Mouse (Mus musculus) intestine, postnatal 0 days (tissue): Measurements from ENCODE around the gene Magi2. TPM values are rescaled to one million over a fixed set of nuclear protein-coding genes. Genes with fewer than 3 reads are reported as not detected.

Experiments used
- ATAC-seq: fragments of 200-750 bp; cut with Nextera tagmentation; 2 replicates; pipeline ENCODE4 v1.8.0; 2017; ENCODE audit warnings: mild to moderate bottlenecking, moderate TSS enrichment, moderate library complexity
- H3K27ac ChIP-seq: fragments of 300-500 bp; sonication (generic); 2 replicates; pipeline ENCODE4 v1.5.1; 2014; ENCODE audit warnings: mild to moderate bottlenecking, low read depth, low read length, moderate library complexity
- H3K27me3 ChIP-seq: fragments of 300-500 bp; sonication (generic); replicated peaks from 2 replicates; pipeline ENCODE4 v1.6.1; 2014; ENCODE audit warnings: low read length, mixed read lengths; ENCODE audit not compliant: control insufficient read depth, insufficient read depth
- H3K36me3 ChIP-seq: fragments of 300-500 bp; sonication (generic); 2 replicates; pipeline ENCODE4 v1.6.1; 2014; ENCODE audit warnings: mild to moderate bottlenecking, moderate library complexity; ENCODE audit not compliant: control insufficient read depth, insufficient read depth
- H3K4me1 ChIP-seq: fragments of 300-500 bp; sonication (generic); replicated peaks from 2 replicates; pipeline ENCODE4 v1.6.1; 2014; ENCODE audit warnings: antibody characterized with exemption, low read length, mixed read lengths; ENCODE audit not compliant: control insufficient read depth, insufficient read depth
- H3K4me2 ChIP-seq: fragments of 300-500 bp; sonication (generic); replicated peaks from 2 replicates; pipeline ENCODE4 v1.6.1; 2014; ENCODE audit warnings: low read depth, mild to moderate bottlenecking, moderate library complexity
- H3K4me3 ChIP-seq: fragments of 300-500 bp; sonication (generic); 2 replicates; pipeline ENCODE4 v1.5.1; 2014; ENCODE audit warnings: low read depth, low read length
- H3K9ac ChIP-seq: fragments of 300-500 bp; sonication (generic); 2 replicates; pipeline ENCODE4 v1.6.1; 2014; ENCODE audit warnings: mild to moderate bottlenecking, low read depth, low read length
- H3K9me3 ChIP-seq: fragments of 300-500 bp; sonication (generic); 2 replicates; pipeline ENCODE4 v1.6.1; 2016; ENCODE audit warnings: mixed run types; ENCODE audit not compliant: control insufficient read depth
- CTCF ChIP-seq: sonication (generic); IDR thresholded peaks from 2 replicates; pipeline ENCODE4 v1.5.1; 2016; ENCODE audit warnings: low read depth, mild to moderate bottlenecking, control low read depth, antibody characterized with exemption, moderate library complexity
- WGBS: fragments of 180-500 bp; shearing (Covaris S2); extraction: QIAGEN DNeasy Blood & Tissue Kit; methylation state at CpG from one replicate; pipeline ENCODE4 v1.1.7; 2014; 5-methylcytosine and 5-hydroxymethylcytosine counted together
- polyA plus RNA-seq: library from polyadenylated mRNA; unstranded; fragments of >200 nt; fragmentation: Nextera tagmentation; extraction: Ambion mirVana; gene quantifications from 2 replicates; pipeline ENCODE4 v1.2.1, GENCODE M21; 2015

Magi2 gene
- polyA plus RNA-seq, 1 experiment from 2014 or later: 1.0 TPM

- H3K9me3 ChIP-seq: no peaks in the 10 kb centered on the region
- no peak for TF ChIP-seq CTCF
- no peak for ATAC-seq
- H3K27ac ChIP-seq: no peak overlapping the region
- WGBS: 62% methylated on average over 8 of the region's 8 CpGs
- H3K27me3 ChIP-seq: no peaks in the 10 kb centered on the region
- no peaks in the 10 kb centered on the region for H3K36me3 ChIP-seq
- no peaks in the 10 kb centered on the region for H3K4me1 ChIP-seq
- no peak overlapping the region for H3K4me3 ChIP-seq
- no peak overlapping the region for H3K4me2 ChIP-seq
- no peak overlapping the region for H3K9ac ChIP-seq
Observed at GRCm38 (mm10) chr5:20007246-20007645, 780.4 kb downstream of the Magi2 start.

- WGBS: 81% methylated on average over 7 of the region's 7 CpGs
- no peak for TF ChIP-seq CTCF
Observed at GRCm38 (mm10) chr5:20010210-20010609, 783.4 kb downstream of the Magi2 start.

GRCm38 (mm10) chr5:20018063-20018462, 791.2 kb downstream of the Magi2 start:
- Histone ChIP-seq H3K27ac (no peak overlapping the region), H3K27me3 (no peaks in the 10 kb centered on the region), H3K36me3 (no peaks in the 10 kb centered on the region), H3K4me3 (no peak overlapping the region), H3K9ac (no peak overlapping the region), H3K4me2 (no peak overlapping the region), H3K4me1 (no peaks in the 10 kb centered on the region), H3K9me3 (no peaks in the 10 kb centered on the region)
- peak; percentile 22; the same call in 1 of the 2 replicates for TF ChIP-seq CTCF
- ATAC-seq: no peak
- 73% methylated on average over 3 of the region's 3 CpGs for WGBS

More at GRCm38 (mm10) chr5:20010210-20010609, 783.4 kb downstream of the Magi2 start:
- Histone ChIP-seq H3K36me3 (no peaks in the 10 kb centered on the region), H3K4me2 (no peak overlapping the region), H3K9ac (no peak overlapping the region), H3K27me3 (no peaks in the 10 kb centered on the region), H3K27ac (no peak overlapping the region), H3K4me3 (no peak overlapping the region), H3K4me1 (no peaks in the 10 kb centered on the region), H3K9me3 (no peaks in the 10 kb centered on the region)
- no peak for ATAC-seq

GRCm38 (mm10) chr5:20046649-20047048, 819.8 kb downstream of the Magi2 start:
- TF ChIP-seq CTCF: no peak
- 71% methylated on average over 3 of the region's 3 CpGs for WGBS
- no peak for ATAC-seq
- Histone ChIP-seq H3K9ac (no peak overlapping the region), H3K27ac (no peak overlapping the region), H3K9me3 (no peaks in the 10 kb centered on the region), H3K27me3 (no peaks in the 10 kb centered on the region), H3K36me3 (no peaks in the 10 kb centered on the region), H3K4me3 (no peak overlapping the region), H3K4me1 (no peaks in the 10 kb centered on the region), H3K4me2 (no peak overlapping the region)

- Histone ChIP-seq H3K9me3 (no peaks in the 10 kb centered on the region), H3K9ac (no peak overlapping the region), H3K4me3 (no peak overlapping the region), H3K27ac (no peak overlapping the region), H3K27me3 (no peaks in the 10 kb centered on the region), H3K4me1 (no peaks in the 10 kb centered on the region), H3K36me3 (no peaks in the 10 kb centered on the region), H3K4me2 (no peak overlapping the region)
- ATAC-seq: no peak
- WGBS: 90% methylated on average over 2 of the region's 2 CpGs
- no peak for TF ChIP-seq CTCF
Observed at GRCm38 (mm10) chr5:20048386-20048785, 821.5 kb downstream of the Magi2 start.

- no peaks in the 10 kb centered on the region for H3K36me3 ChIP-seq
- TF ChIP-seq CTCF: no peak
- no peak overlapping the region for H3K27ac ChIP-seq
- no peaks in the 10 kb centered on the region for H3K4me1 ChIP-seq
- no peak overlapping the region for H3K9ac ChIP-seq
- H3K4me3 ChIP-seq: no peak overlapping the region
- ATAC-seq: no peak
- no peak overlapping the region for H3K4me2 ChIP-seq
- no peaks in the 10 kb centered on the region for H3K27me3 ChIP-seq
- WGBS: 39% methylated on average over 1 of the region's 1 CpGs
- no peaks in the 10 kb centered on the region for H3K9me3 ChIP-seq
Observed at GRCm38 (mm10) chr5:20050284-20050683, 823.4 kb downstream of the Magi2 start.

- Histone ChIP-seq H3K9me3 (no peaks in the 10 kb centered on the region), H3K4me2 (no peak overlapping the region), H3K36me3 (no peaks in the 10 kb centered on the region), H3K27ac (no peak overlapping the region), H3K27me3 (no peaks in the 10 kb centered on the region), H3K4me1 (no peaks in the 10 kb centered on the region), H3K9ac (no peak overlapping the region), H3K4me3 (no peak overlapping the region)
- no peak for TF ChIP-seq CTCF
- WGBS: 80% methylated on average over 1 of the region's 1 CpGs
- no peak for ATAC-seq
Observed at GRCm38 (mm10) chr5:20055000-20055399, 828.2 kb downstream of the Magi2 start.
